Mouse (Mus musculus) ES-Bruce4 (cell line): ENCODE measurements around the gene Atxn2. TPM values are rescaled to one million over a fixed set of nuclear protein-coding genes. Genes with fewer than 3 reads are reported as not detected.

Experiments
- H3K27ac ChIP-seq: 2 replicates; pipeline ENCODE4 v1.5.1; 2012; ENCODE audit warnings: low read length, inconsistent platforms; ENCODE audit not compliant: insufficient read depth
- H3K27me3 ChIP-seq: 2 replicates; pipeline ENCODE4 v1.6.1; 2012; ENCODE audit warnings: mild to moderate bottlenecking, low read length, inconsistent platforms; ENCODE audit not compliant: control insufficient read depth, poor library complexity, insufficient read depth, severe bottlenecking
- H3K36me3 ChIP-seq: 2 replicates; pipeline ENCODE4 v1.6.1; 2012; ENCODE audit warnings: inconsistent platforms, mild to moderate bottlenecking, low read length, moderate library complexity; ENCODE audit not compliant: control insufficient read depth, poor library complexity, insufficient read depth, severe bottlenecking
- H3K4me1 ChIP-seq: one replicate; pipeline ENCODE4 v1.8.1; 2011; ENCODE audit warnings: low read length; ENCODE audit not compliant: control insufficient read depth, insufficient read depth
- H3K4me3 ChIP-seq: 2 replicates; pipeline ENCODE4 v1.5.1; 2011; ENCODE audit warnings: low read depth, mild to moderate bottlenecking, low read length
- H3K9ac ChIP-seq: 2 replicates; pipeline ENCODE4 v1.6.1; 2012; ENCODE audit warnings: low read depth, mild to moderate bottlenecking, inconsistent platforms; ENCODE audit not compliant: poor library complexity, severe bottlenecking
- H3K9me3 ChIP-seq: replicated peaks from 2 replicates; pipeline ENCODE4 v1.6.1; 2012; ENCODE audit warnings: mild to moderate bottlenecking, low read length, inconsistent platforms; ENCODE audit not compliant: control insufficient read depth, poor library complexity, insufficient read depth, severe bottlenecking
- CTCF ChIP-seq: IDR thresholded peaks from one replicate; pipeline ENCODE4 v1.8.1; 2011; ENCODE audit warnings: low read depth, low read length
- EP300 ChIP-seq: IDR thresholded peaks from 2 replicates; pipeline ENCODE4 v1.6.1; 2011; ENCODE audit warnings: low read depth, low read length; ENCODE audit not compliant: insufficient read depth
- POLR2A ChIP-seq: IDR thresholded peaks from one replicate; pipeline ENCODE4 v1.8.1; 2011; ENCODE audit warnings: low read length; ENCODE audit not compliant: insufficient read depth
- polyA plus RNA-seq: library from polyadenylated mRNA; stranded (reverse); fragments of >200 nt; gene quantifications from 2 replicates; pipeline ENCODE4 v1.2.4, GENCODE M21; 2011; ENCODE audit warnings: low read depth; ENCODE audit not compliant: missing spikeins, insufficient read depth, insufficient read length

Atxn2 gene
- polyA plus RNA-seq, 1 experiment, result 284 TPM

DNA sequence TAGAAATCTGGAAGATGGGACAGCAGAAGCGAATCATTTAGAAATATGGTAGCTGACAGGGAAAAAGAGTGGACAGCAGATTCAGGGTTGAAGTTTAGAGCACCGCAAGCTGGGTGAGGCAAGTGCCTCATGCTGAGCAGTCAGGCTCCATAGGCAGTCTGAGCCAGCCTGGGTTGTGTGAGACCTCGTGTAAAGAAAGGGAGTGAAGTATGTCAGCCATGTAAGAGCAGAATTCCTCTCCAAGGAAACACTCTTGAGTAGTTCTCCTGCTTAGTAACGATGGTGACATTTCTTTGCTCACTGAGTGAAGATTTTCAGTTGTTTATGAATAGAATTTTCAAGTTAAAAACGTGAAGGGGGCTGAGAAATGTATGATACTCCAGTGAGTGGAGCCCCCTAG is 69.0 kb downstream of the Atxn2 start:
- Histone ChIP-seq H3K27ac (no peak overlapping the region), H3K27me3 (no peaks in the 10 kb centered on the region), H3K4me3 (no peak overlapping the region), H3K4me1 (no peaks in the 10 kb centered on the region), H3K9me3 (no peaks in the 10 kb centered on the region), H3K9ac (no peak overlapping the region), H3K36me3 (peaks cover 56% of the 10 kb centered on the region)
- no peak for TF ChIP-seq CTCF
- TF ChIP-seq POLR2A, result no peak
- no peak for TF ChIP-seq EP300

DNA sequence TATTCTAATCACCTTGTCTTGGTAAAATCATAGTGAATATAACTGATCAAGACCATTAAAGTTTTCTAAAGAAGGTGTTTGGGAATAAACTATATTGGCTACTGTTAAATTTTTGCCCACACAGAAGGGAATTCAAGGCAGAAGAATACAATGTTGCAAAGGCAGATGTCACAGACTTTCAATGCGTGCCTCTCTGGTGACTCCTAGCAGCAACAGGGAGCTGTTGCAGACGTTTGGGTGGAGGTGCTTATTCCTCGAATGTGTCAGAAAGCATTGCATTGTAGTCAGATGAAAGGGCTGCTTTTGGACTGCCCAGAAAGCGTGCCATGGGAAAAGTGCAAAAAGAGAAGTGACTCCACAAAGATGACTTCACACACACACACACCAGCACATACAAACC is 71.3 kb downstream of the Atxn2 start:
- TF ChIP-seq POLR2A (no peak), CTCF (no peak), EP300 (no peak)
- H3K4me3 ChIP-seq, result no peak overlapping the region
- no peaks in the 10 kb centered on the region for H3K27me3 ChIP-seq
- H3K4me1 ChIP-seq, result no peaks in the 10 kb centered on the region
- H3K27ac ChIP-seq, result no peak overlapping the region
- no peak overlapping the region for H3K9ac ChIP-seq
- H3K9me3 ChIP-seq, result no peaks in the 10 kb centered on the region
- peaks cover 61% of the 10 kb centered on the region for H3K36me3 ChIP-seq

DNA sequence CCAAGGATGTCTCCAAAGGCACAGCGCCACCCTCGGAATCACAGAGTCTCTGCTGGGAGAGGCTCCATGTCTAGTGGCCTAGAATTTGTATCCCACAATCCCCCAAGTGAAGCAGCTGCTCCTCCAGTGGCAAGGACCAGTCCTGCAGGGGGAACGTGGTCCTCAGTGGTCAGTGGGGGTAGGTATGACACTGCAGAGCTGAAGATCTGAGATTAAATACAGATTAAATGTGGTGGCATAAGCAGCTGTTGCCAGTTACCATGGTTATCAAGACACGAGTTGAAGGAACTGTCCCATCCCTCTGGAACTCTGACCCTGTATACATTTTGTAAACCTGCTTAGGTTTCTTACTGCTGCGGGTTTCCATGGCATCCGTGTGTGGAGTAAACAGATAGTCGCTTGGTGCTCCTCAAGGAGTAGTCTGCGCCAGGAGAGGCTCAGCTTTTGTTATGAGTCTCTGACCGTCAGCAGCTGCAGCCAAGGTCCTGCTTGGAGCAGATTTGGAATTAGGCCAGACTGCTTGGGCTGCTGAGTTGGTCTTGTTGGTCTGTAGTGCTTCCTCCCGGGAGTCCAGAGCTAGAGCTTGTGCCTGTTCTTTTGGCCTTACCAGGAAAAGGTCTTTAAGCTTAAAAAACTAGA is 72.8 kb downstream of the Atxn2 start:
- no peak overlapping the region for H3K9ac ChIP-seq
- TF ChIP-seq CTCF (no peak), POLR2A (no peak), EP300 (no peak)
- H3K27me3 ChIP-seq, result no peaks in the 10 kb centered on the region
- H3K36me3 ChIP-seq, result peaks cover 53% of the 10 kb centered on the region
- H3K9me3 ChIP-seq, result no peaks in the 10 kb centered on the region
- H3K4me3 ChIP-seq, result no peak overlapping the region
- H3K27ac ChIP-seq, result no peak overlapping the region
- no peaks in the 10 kb centered on the region for H3K4me1 ChIP-seq

DNA sequence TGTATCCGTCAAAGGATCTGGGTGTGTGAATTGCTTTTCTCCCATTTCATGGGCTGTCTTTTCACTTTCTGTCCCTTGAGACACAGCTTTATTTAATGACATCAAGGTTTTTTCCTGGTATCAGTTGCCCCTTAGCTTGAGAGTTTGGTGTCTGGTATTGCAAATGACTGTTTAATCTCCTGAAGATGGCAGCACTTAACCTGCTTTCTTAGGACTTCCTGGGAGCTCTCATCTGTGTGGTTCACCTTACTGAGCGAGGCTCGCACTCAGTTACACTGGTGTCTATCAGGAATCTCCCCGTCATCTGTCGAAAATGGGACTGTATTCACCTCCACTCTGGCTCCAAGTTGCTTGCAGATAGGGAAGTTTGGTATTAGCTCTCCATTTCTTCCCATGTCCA is 79.9 kb downstream of the Atxn2 start:
- Histone ChIP-seq H3K9me3 (no peaks in the 10 kb centered on the region), H3K9ac (no peak overlapping the region), H3K4me3 (no peak overlapping the region), H3K27me3 (no peaks in the 10 kb centered on the region), H3K4me1 (no peaks in the 10 kb centered on the region), H3K27ac (no peak overlapping the region), H3K36me3 (peaks cover 36% of the 10 kb centered on the region)
- TF ChIP-seq POLR2A (no peak), EP300 (no peak), CTCF (no peak)

DNA sequence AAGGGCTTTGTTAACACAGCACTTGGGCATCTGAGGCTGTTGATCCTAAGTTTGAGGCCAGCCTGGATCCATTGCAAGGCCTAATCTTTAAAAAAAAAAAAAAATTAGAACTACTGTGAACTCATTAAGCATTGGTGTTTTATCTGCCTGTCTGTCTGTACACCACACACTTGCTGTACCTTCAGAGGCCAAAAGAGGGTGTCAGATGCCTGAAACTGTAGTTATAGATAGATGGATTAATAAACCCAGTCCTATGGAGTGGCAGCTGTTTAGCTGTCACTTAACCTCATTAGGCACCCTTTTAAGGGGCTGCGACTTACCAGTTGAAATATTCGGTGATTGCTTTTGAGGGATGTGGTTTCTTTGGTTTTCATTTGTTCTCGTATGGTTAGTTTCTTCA is 84.7 kb downstream of the Atxn2 start:
- H3K36me3 ChIP-seq, result peaks cover 55% of the 10 kb centered on the region
- H3K4me3 ChIP-seq, result no peak overlapping the region
- no peaks in the 10 kb centered on the region for H3K4me1 ChIP-seq
- no peak overlapping the region for H3K27ac ChIP-seq
- TF ChIP-seq POLR2A (no peak), EP300 (no peak), CTCF (no peak)
- no peaks in the 10 kb centered on the region for H3K27me3 ChIP-seq
- no peak overlapping the region for H3K9ac ChIP-seq
- no peaks in the 10 kb centered on the region for H3K9me3 ChIP-seq

DNA sequence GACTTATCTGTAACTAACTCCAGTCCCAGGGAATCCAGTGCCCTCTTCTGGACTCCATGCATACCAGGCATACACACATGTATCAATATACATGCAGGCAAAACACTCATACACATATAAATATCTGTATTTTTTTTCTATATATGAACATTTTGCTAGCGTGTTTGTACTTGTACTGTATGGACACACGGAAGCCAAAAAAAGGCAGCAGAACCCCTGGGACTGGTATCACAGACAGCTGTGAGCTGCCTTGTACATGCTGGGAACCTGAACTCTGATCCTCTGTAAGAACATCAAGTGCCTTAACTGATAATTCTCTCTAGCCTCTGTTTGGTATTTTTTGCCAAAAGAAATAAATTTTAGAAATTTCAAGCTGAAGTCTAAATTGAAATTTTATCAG is 87.3 kb downstream of the Atxn2 start:
- peaks cover 79% of the 10 kb centered on the region for H3K36me3 ChIP-seq
- H3K4me1 ChIP-seq, result no peaks in the 10 kb centered on the region
- no peaks in the 10 kb centered on the region for H3K9me3 ChIP-seq
- no peak overlapping the region for H3K9ac ChIP-seq
- H3K4me3 ChIP-seq, result no peak overlapping the region
- no peaks in the 10 kb centered on the region for H3K27me3 ChIP-seq
- no peak for TF ChIP-seq CTCF
- no peak for TF ChIP-seq POLR2A
- no peak overlapping the region for H3K27ac ChIP-seq
